Comparison of ENCODE assay signal across 14 mouse cellular contexts in genomic region chr8:12928931-12929330, GRCm38 (mm10). TPM values are rescaled to one million over a fixed set of nuclear protein-coding genes. Genes with fewer than 3 reads are reported as not detected.
DNase-seq lines count a peak whose midpoint lies in the region; ATAC-seq and TF ChIP-seq lines count a peak whose summit lies in the region.
"Had no signal": no experiment of that assay in that cellular context is flagged by ENCODE, and none has a peak within 500 bp of the region (broad histone marks: within the 10 kb centered on the region; RNA-seq: fewer than 3 reads in every experiment).

No protein-coding gene starts in this region.

- no peak for DNase-seq in hindbrain, embryonic 10.5 days (ENCODE audit: low spot score)
- no peak for DNase-seq in hindbrain, embryonic 11.5 days (ENCODE audit: low spot score)
- DNase-seq in frontal cortex, adult 2 months (ENCODE audit: extremely low spot score in 1 of 2, low spot score in 1 of 2): no peak
- DNase-seq in right cerebral cortex, adult 18-20 months: no peak
- DNase-seq: adrenal gland, postnatal 14 days; gastrocnemius, postnatal 10 days; retina, postnatal 1 day; thymus, postnatal 36 days had no signal

- no peaks in the 10 kb centered on the region for H3K36me3 ChIP-seq in hindbrain, embryonic 10.5 days
- H3K36me3 ChIP-seq in hindbrain, embryonic 11.5 days (ENCODE audit: control insufficient read depth, insufficient read depth, low read length): no peaks in the 10 kb centered on the region
- no peaks in the 10 kb centered on the region for H3K36me3 ChIP-seq in midbrain, embryonic 15.5 days (replicated peaks)
- no peaks in the 10 kb centered on the region for H3K36me3 ChIP-seq in midbrain, embryonic 13.5 days
- H3K36me3 ChIP-seq in intestine, postnatal 0 days (ENCODE audit: control insufficient read depth, insufficient read depth): no peaks in the 10 kb centered on the region
- H3K36me3 ChIP-seq: forebrain, embryonic 15.5 days; limb, embryonic 13.5 days had no signal

- no peak overlapping the region for H3K4me2 ChIP-seq in hindbrain, embryonic 11.5 days (replicated peaks; ENCODE audit: low read depth, low read length)
- H3K4me2 ChIP-seq in midbrain, embryonic 15.5 days: no peak overlapping the region
- no peak overlapping the region for H3K4me2 ChIP-seq in midbrain, embryonic 13.5 days (replicated peaks)
- H3K4me2 ChIP-seq in intestine, postnatal 0 days (replicated peaks; ENCODE audit: low read depth): no peak overlapping the region
- H3K4me2 ChIP-seq: forebrain, embryonic 15.5 days; limb, embryonic 13.5 days; midbrain, embryonic 11.5 days had no signal

- WGBS in hindbrain, embryonic 10.5 days: 90% methylated on average over 5 of the region's 5 CpGs
- 87% methylated on average over 5 of the region's 5 CpGs for WGBS in hindbrain, embryonic 11.5 days
- WGBS in midbrain, embryonic 15.5 days: 92% methylated on average over 5 of the region's 5 CpGs
- 88% methylated on average over 5 of the region's 5 CpGs for WGBS in midbrain, embryonic 13.5 days
- WGBS in intestine, postnatal 0 days: 28% methylated on average over 5 of the region's 5 CpGs

- H3K4me1 ChIP-seq in hindbrain, embryonic 10.5 days (replicated peaks): peaks cover 63% of the 10 kb centered on the region
- no peaks in the 10 kb centered on the region; the same call in 1 of the 2 replicates for H3K4me1 ChIP-seq in hindbrain, embryonic 11.5 days (replicated peaks; ENCODE audit: control insufficient read depth, insufficient read depth, low read length)
- peaks cover 18% of the 10 kb centered on the region; the same call in 1 of the 2 replicates for H3K4me1 ChIP-seq in midbrain, embryonic 15.5 days
- peaks cover 53% of the 10 kb centered on the region for H3K4me1 ChIP-seq in midbrain, embryonic 13.5 days (replicated peaks)
- 0 out of 2 replicates have a peak, but pooled peaks cover 2% of the 10 kb centered on the region for H3K4me1 ChIP-seq in intestine, postnatal 0 days (replicated peaks; ENCODE audit: control insufficient read depth, insufficient read depth, low read length)

- no peak overlapping the region for H3K4me3 ChIP-seq in hindbrain, embryonic 10.5 days
- no peak overlapping the region for H3K4me3 ChIP-seq in hindbrain, embryonic 11.5 days (ENCODE audit: low read depth, low read length)
- H3K4me3 ChIP-seq in midbrain, embryonic 15.5 days: no peak overlapping the region
- no peak overlapping the region for H3K4me3 ChIP-seq in midbrain, embryonic 13.5 days (replicated peaks)
- no peak overlapping the region for H3K4me3 ChIP-seq in intestine, postnatal 0 days (ENCODE audit: low read depth, low read length)
- H3K4me3 ChIP-seq: forebrain, embryonic 15.5 days; limb, embryonic 13.5 days had no signal

- H3K9ac ChIP-seq in hindbrain, embryonic 11.5 days (ENCODE audit: low read depth, low read length): no peak overlapping the region
- no peak overlapping the region for H3K9ac ChIP-seq in midbrain, embryonic 15.5 days
- no peak overlapping the region for H3K9ac ChIP-seq in midbrain, embryonic 13.5 days (replicated peaks)
- no peak overlapping the region for H3K9ac ChIP-seq in intestine, postnatal 0 days (ENCODE audit: low read depth, low read length)
- H3K9ac ChIP-seq: forebrain, embryonic 15.5 days; limb, embryonic 13.5 days had no signal

- H3K9me3 ChIP-seq in hindbrain, embryonic 10.5 days: no peaks in the 10 kb centered on the region
- H3K9me3 ChIP-seq in hindbrain, embryonic 11.5 days (ENCODE audit: control insufficient read depth, low read length): no peaks in the 10 kb centered on the region
- H3K9me3 ChIP-seq in midbrain, embryonic 15.5 days: no peaks in the 10 kb centered on the region
- H3K9me3 ChIP-seq in midbrain, embryonic 13.5 days: no peaks in the 10 kb centered on the region
- no peaks in the 10 kb centered on the region for H3K9me3 ChIP-seq in intestine, postnatal 0 days (ENCODE audit: control insufficient read depth)
- H3K9me3 ChIP-seq: forebrain, embryonic 15.5 days; limb, embryonic 13.5 days had no signal

- H3K27me3 ChIP-seq in hindbrain, embryonic 10.5 days (ENCODE audit: insufficient read depth, poor library complexity, severe bottlenecking): no peaks in the 10 kb centered on the region
- H3K27me3 ChIP-seq in hindbrain, embryonic 11.5 days (ENCODE audit: control insufficient read depth, insufficient read depth, low read length): no peaks in the 10 kb centered on the region
- H3K27me3 ChIP-seq in midbrain, embryonic 15.5 days (replicated peaks): no peaks in the 10 kb centered on the region
- H3K27me3 ChIP-seq in midbrain, embryonic 13.5 days: no peaks in the 10 kb centered on the region
- H3K27me3 ChIP-seq in intestine, postnatal 0 days (replicated peaks; ENCODE audit: control insufficient read depth, insufficient read depth, low read length): no peaks in the 10 kb centered on the region
- H3K27me3 ChIP-seq: forebrain, embryonic 15.5 days; limb, embryonic 13.5 days had no signal

- ATAC-seq in hindbrain, embryonic 11.5 days (ENCODE audit: low FRiP score): no peak
- ATAC-seq in midbrain, embryonic 15.5 days (replicated peaks): 0 out of 2 replicates have a peak, but pooled peaks have one; percentile 15
- no peak for ATAC-seq in midbrain, embryonic 13.5 days
- ATAC-seq in intestine, postnatal 0 days: 0 out of 2 replicates have a peak, but pooled peaks have one; percentile 15
- ATAC-seq: forebrain, embryonic 15.5 days had no signal

- TF ChIP-seq CTCF in intestine, postnatal 0 days (IDR thresholded peaks at IDR 0.05; ENCODE audit: low read depth): no peak

- H3K27ac ChIP-seq in hindbrain, embryonic 10.5 days: 0 out of 2 replicates have a peak overlapping the region, but pooled peaks have one; percentile 23
- no peak overlapping the region for H3K27ac ChIP-seq in hindbrain, embryonic 11.5 days (ENCODE audit: low read depth, low read length)
- H3K27ac ChIP-seq in midbrain, embryonic 15.5 days: peak overlapping the region; percentile 17; the same call in 1 of the 2 replicates
- no peak overlapping the region for H3K27ac ChIP-seq in midbrain, embryonic 13.5 days
- H3K27ac ChIP-seq in intestine, postnatal 0 days (ENCODE audit: low read depth, low read length): no peak overlapping the region
- H3K27ac ChIP-seq: limb, embryonic 13.5 days had no signal

RNA-seq across cellular contexts. Expression of gene Mcf2l, which starts 55.3 kb away (rescaled TPM):
- 31.5 and 46.4 TPM in 2 replicates for polyA plus RNA-seq in hindbrain, embryonic 10.5 days (2016; fragmentation: Nextera tagmentation; extraction: Ambion mirVana)
- polyA plus RNA-seq in hindbrain, embryonic 11.5 days (2014; fragmentation: Nextera tagmentation; extraction: Ambion mirVana): 51.0 and 54.4 TPM in 2 replicates
- polyA plus RNA-seq in midbrain, embryonic 15.5 days (2015; fragmentation: Nextera tagmentation; extraction: Ambion mirVana): 176 and 189 TPM in 2 replicates
- polyA plus RNA-seq in midbrain, embryonic 13.5 days (2015; fragmentation: Nextera tagmentation; extraction: Ambion mirVana): 130 and 141 TPM in 2 replicates
- 5.7 and 6.7 TPM in 2 replicates for polyA plus RNA-seq in intestine, postnatal 0 days (2015; fragmentation: Nextera tagmentation; extraction: Ambion mirVana)
- 166 and 193 TPM in 2 replicates for polyA plus RNA-seq in frontal cortex, adult 2 months (2012; rRNA removed)

Comparison
In these comparisons a context has a peak if more than half of its experiments do, and no peak if none do; other contexts are left out.
1. H3K27ac ChIP-seq: peak in hindbrain, embryonic 10.5 days (single experiment) and midbrain, embryonic 15.5 days (single experiment); none in hindbrain, embryonic 11.5 days (single experiment), midbrain, embryonic 13.5 days (single experiment) and intestine, postnatal 0 days (single experiment).
2. ATAC-seq: peak in midbrain, embryonic 15.5 days (single experiment) and intestine, postnatal 0 days (single experiment); none in hindbrain, embryonic 11.5 days (single experiment) and midbrain, embryonic 13.5 days (single experiment).